Mouse (Mus musculus) liver, postnatal 0 days (tissue): Measurements from ENCODE around the gene Zfp652. TPM values are rescaled to one million over a fixed set of nuclear protein-coding genes. Genes with fewer than 3 reads are reported as not detected.

Experiments
- ATAC-seq: fragments of 200-750 bp; cut with Nextera tagmentation; 2 replicates; pipeline ENCODE4 v1.8.0; 2017; ENCODE audit warnings: mild to moderate bottlenecking, moderate library complexity
- DNase-seq: peaks from one replicate; pipeline ENCODE4 v3.0.0-alpha.2; 2016
- H3K27ac ChIP-seq: fragments of 300-500 bp; sonication (generic); 2 replicates; pipeline ENCODE4 v1.5.1; 2014; ENCODE audit warnings: antibody characterized with exemption, moderate library complexity, mild to moderate bottlenecking, low read depth
- H3K27me3 ChIP-seq: fragments of 300-500 bp; sonication (generic); 2 replicates; pipeline ENCODE4 v1.6.1; 2014; ENCODE audit warnings: low read length, control low read depth, mixed read lengths; ENCODE audit not compliant: insufficient read depth
- H3K36me3 ChIP-seq: fragments of 300-500 bp; sonication (generic); replicated peaks from 2 replicates; pipeline ENCODE4 v1.6.1; 2014; ENCODE audit warnings: mild to moderate bottlenecking, control low read depth, low read length, moderate library complexity, mixed read lengths; ENCODE audit not compliant: insufficient read depth
- H3K4me1 ChIP-seq: fragments of 300-500 bp; sonication (generic); 2 replicates; pipeline ENCODE4 v1.6.1; 2014; ENCODE audit warnings: antibody characterized with exemption, mild to moderate bottlenecking, control low read depth; ENCODE audit not compliant: insufficient read depth
- H3K4me2 ChIP-seq: fragments of 300-500 bp; sonication (generic); 2 replicates; pipeline ENCODE4 v1.6.1; 2014; ENCODE audit warnings: low read depth, mild to moderate bottlenecking, low read length, moderate library complexity, mixed read lengths
- H3K4me3 ChIP-seq: fragments of 300-500 bp; sonication (generic); 2 replicates; pipeline ENCODE4 v1.5.1; 2014; ENCODE audit warnings: low read depth, low read length
- H3K9ac ChIP-seq: fragments of 300-500 bp; sonication (generic); replicated peaks from 2 replicates; pipeline ENCODE4 v1.6.1; 2014; ENCODE audit warnings: mild to moderate bottlenecking, moderate library complexity
- H3K9me3 ChIP-seq: fragments of 300-500 bp; sonication (generic); 2 replicates; pipeline ENCODE4 v1.6.1; 2016; ENCODE audit warnings: mild to moderate bottlenecking, control low read depth, low read length, mixed read lengths
- CTCF ChIP-seq: sonication (generic); IDR thresholded peaks from 2 replicates; pipeline ENCODE4 v1.5.1; 2016; ENCODE audit warnings: antibody characterized with exemption, low read depth
- EP300 ChIP-seq: IDR thresholded peaks from 2 replicates; pipeline ENCODE4 v1.6.1; 2016; ENCODE audit warnings: antibody characterized with exemption, low read depth, mild to moderate bottlenecking
- WGBS: fragments of 180-500 bp; shearing (Covaris S2); extraction: QIAGEN DNeasy Blood & Tissue Kit; methylation state at CpG from one replicate; pipeline ENCODE4 v1.1.7; 2014; ENCODE audit not compliant: insufficient replicate concordance; 5-methylcytosine and 5-hydroxymethylcytosine counted together
- polyA plus RNA-seq: library from polyadenylated mRNA; unstranded; fragments of >200 nt; fragmentation: Nextera tagmentation; extraction: Ambion mirVana; gene quantifications from 2 replicates; pipeline ENCODE4 v1.2.1, GENCODE M21; 2015

Gene Zfp652
- polyA plus RNA-seq, 1 experiment from 2014 or later = 5.6 TPM

- Histone ChIP-seq H3K9ac (no peak overlapping the region), H3K4me2 (no peak overlapping the region), H3K27ac (no peak overlapping the region), H3K9me3 (no peaks in the 10 kb centered on the region), H3K27me3 (peaks cover 6% of the 10 kb centered on the region), H3K4me3 (no peak overlapping the region), H3K36me3 (no peaks in the 10 kb centered on the region), H3K4me1 (peaks cover 24% of the 10 kb centered on the region)
- DNase-seq (no peak), ATAC-seq (no peak)
- WGBS = 81% methylated on average over 4 of the region's 4 CpGs
- TF ChIP-seq CTCF (no peak), EP300 (no peak)
Observed at GRCm38 (mm10) chr11:95822437-95822836, 110.0 kb downstream of the Zfp652 start.

GRCm38 (mm10) chr11:95824071-95824876 lies 111.8 kb downstream of the Zfp652 start, which contains the start of gene Phospho1:
TSS of gene Phospho1 (plus strand) at chr11:95824499.
- peak within 1 kb of the TSS; percentile 58 for H3K27ac ChIP-seq
- peak within 1 kb of the TSS; percentile 74 for H3K9ac ChIP-seq
- H3K4me3 ChIP-seq = peak within 1 kb of the TSS; percentile 64
- TF ChIP-seq EP300 (no peak; the same call in 1 of the 2 replicates), CTCF (no peak)
- peak; percentile 94 for DNase-seq
- no peaks in the 10 kb centered on the region for H3K36me3 ChIP-seq
- peaks cover 10% of the 10 kb centered on the region for H3K27me3 ChIP-seq
- no peaks in the 10 kb centered on the region for H3K9me3 ChIP-seq
- peaks cover 24% of the 10 kb centered on the region for H3K4me1 ChIP-seq
- 2% methylated on average over 72 of the region's 78 CpGs for WGBS
- ATAC-seq = peak; percentile 95
- H3K4me2 ChIP-seq = peak within 1 kb of the TSS; percentile 95

GRCm38 (mm10) chr11:95824877-95825243 lies 112.4 kb downstream of the Zfp652 start:
- WGBS = 5% methylated on average over 11 of the region's 11 CpGs

GRCm38 (mm10) chr11:95825625-95826024 lies 113.2 kb downstream of the Zfp652 start:
- H3K27ac ChIP-seq = no peak overlapping the region
- DNase-seq = no peak
- peaks cover 29% of the 10 kb centered on the region for H3K4me1 ChIP-seq
- H3K27me3 ChIP-seq = peaks cover 23% of the 10 kb centered on the region
- WGBS = 48% methylated on average over 3 of the region's 3 CpGs
- peak overlapping the region; percentile 95 for H3K4me2 ChIP-seq
- no peak for ATAC-seq
- H3K9ac ChIP-seq = peak overlapping the region; percentile 74
- H3K4me3 ChIP-seq = peak overlapping the region; percentile 64
- TF ChIP-seq CTCF = no peak
- TF ChIP-seq EP300 = no peak
- no peaks in the 10 kb centered on the region for H3K9me3 ChIP-seq
- no peaks in the 10 kb centered on the region; the same call in 1 of the 2 replicates for H3K36me3 ChIP-seq

More at GRCm38 (mm10) chr11:95824877-95825243, 112.4 kb downstream of the Zfp652 start:
- DNase-seq (no peak), ATAC-seq (no peak)
- peak overlapping the region; percentile 74 for H3K9ac ChIP-seq
- peak overlapping the region; percentile 35; the same call in 1 of the 2 replicates for H3K27ac ChIP-seq
- H3K36me3 ChIP-seq = no peaks in the 10 kb centered on the region
- peak overlapping the region; percentile 95 for H3K4me2 ChIP-seq
- H3K27me3 ChIP-seq = peaks cover 16% of the 10 kb centered on the region
- H3K4me1 ChIP-seq = peaks cover 24% of the 10 kb centered on the region
- H3K9me3 ChIP-seq = no peaks in the 10 kb centered on the region
- H3K4me3 ChIP-seq = peak overlapping the region; percentile 64
- no peak for TF ChIP-seq CTCF
- no peak for TF ChIP-seq EP300

GRCm38 (mm10) chr11:95826317-95827167 lies 114.1 kb downstream of the Zfp652 start:
- no peak for DNase-seq
- TF ChIP-seq EP300 = peak; percentile 37; the same call in 1 of the 2 replicates
- no peak for TF ChIP-seq CTCF
- whole genome bisulfite sequencing = 44% methylated on average over 6 of the region's 6 CpGs
- Histone ChIP-seq H3K9ac (peak overlapping the region; percentile 8; the same call in 1 of the 2 replicates), H3K4me1 (peaks cover 38% of the 10 kb centered on the region), H3K27me3 (peaks cover 33% of the 10 kb centered on the region), H3K9me3 (no peaks in the 10 kb centered on the region), H3K4me2 (peak overlapping the region; percentile 48), H3K27ac (no peak overlapping the region), H3K36me3 (no peaks in the 10 kb centered on the region; the same call in 1 of the 2 replicates), H3K4me3 (0 out of 2 replicates have a peak overlapping the region, but pooled peaks have one; percentile 0)
- ATAC-seq = no peak

- Histone ChIP-seq H3K9ac (no peak overlapping the region), H3K27ac (no peak overlapping the region), H3K27me3 (peaks cover 38% of the 10 kb centered on the region), H3K9me3 (no peaks in the 10 kb centered on the region), H3K4me1 (peaks cover 42% of the 10 kb centered on the region), H3K36me3 (peaks cover 2% of the 10 kb centered on the region; the same call in 1 of the 2 replicates), H3K4me2 (peak overlapping the region; percentile 48), H3K4me3 (0 out of 2 replicates have a peak overlapping the region, but pooled peaks have one; percentile 1)
- DNase-seq (no peak), ATAC-seq (no peak)
- 6% methylated on average over 3 of the region's 3 CpGs for WGBS
- no peak for TF ChIP-seq EP300
- TF ChIP-seq CTCF = no peak
Observed at GRCm38 (mm10) chr11:95827168-95827447, 114.6 kb downstream of the Zfp652 start.
